Mouse (Mus musculus) thymus, adult 18-20 months (tissue): Measurements from ENCODE around the gene H2-T23.
"Not testable (repeated sequence)": the region's sequence is repeated elsewhere in the genome, so short reads cannot be mapped to it uniquely, and the experiment has no call there.

Experiments used
- DNase-seq, 2 experiments: peaks; one replicate each; pipeline ENCODE4 v3.0.0; 2022; ENCODE audit warnings: mixed read lengths in 2 of 2

The H2-T23 gene

DNA sequence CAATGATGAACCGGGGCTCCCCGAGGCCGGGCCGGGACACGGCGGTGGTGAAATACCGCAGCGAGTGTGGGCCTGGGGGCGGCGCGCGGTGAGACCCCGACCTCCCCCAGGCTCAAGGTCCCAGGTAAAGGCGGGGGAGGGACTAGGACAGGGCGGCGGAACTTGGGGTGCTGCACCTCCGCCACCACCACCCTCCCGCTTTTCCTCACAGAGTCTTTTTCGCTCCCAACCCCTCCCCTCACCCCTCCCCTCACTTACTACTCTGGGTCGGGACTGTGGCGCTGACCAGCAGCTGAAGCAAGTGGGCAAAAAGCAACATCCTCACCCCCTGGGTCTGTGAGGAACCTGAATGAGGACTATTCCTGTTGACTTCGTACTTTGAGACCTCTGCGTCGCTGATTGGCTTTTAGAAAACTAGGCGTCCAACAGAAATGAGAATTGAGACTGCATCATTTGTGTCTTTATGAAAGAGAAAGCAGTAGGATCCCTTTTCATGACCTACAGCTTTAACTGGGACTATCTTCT, at the start of gene H2-T23:
Gene H2-T23, minus strand, starts transcription at position 505 of the 525 bp plus-strand sequence.
- DNase-seq = peak; percentile 61 to 77

- not testable (repeated sequence) for DNase-seq
These were observed 49.2 kb upstream of the H2-T23 start for GRCm38 (mm10) chr17:36081901-36082300.

DNA sequence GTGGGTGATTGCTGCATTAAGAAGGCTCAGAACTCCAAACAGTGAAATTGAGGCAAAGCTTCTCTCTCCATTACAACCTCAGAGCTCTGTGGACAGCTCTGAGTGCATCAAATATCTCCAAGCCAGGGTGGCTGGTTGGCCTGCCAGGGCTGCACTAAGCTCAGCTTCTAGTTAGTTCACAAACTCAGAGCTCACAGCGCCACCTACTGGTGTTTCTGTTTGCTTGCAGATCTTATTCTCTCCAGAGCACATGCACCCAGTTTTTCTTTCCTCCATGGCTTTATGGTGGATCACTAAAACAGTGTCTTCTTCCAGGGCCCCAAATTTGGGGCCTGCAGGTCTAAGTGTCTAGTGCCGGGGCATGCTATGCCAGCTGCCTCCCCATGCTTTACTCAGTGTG, 28.2 kb upstream of the H2-T23 start:
- DNase-seq = peak; percentile 81 to 88

DNA sequence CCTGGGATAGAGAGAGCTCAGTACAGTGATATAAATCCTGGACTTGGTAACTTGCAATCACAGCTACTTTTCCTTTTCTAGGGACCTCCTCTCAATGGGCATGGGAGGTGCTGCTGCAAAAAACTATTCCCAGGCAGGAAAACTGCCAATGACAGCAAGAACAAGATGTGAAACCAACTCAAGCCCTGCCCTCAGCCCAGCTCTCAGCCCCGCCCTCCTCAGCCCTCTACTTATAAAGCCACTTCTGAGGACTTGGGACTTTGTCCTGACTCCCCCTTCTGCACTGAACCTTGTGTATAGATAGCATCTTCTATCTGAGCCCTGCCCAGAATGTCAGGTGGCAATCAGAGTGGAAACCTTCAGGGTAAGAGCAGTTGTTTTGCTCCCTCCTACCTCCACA, 25.7 kb upstream of the H2-T23 start, which contains the start of gene Gm11127:
Gene Gm11127, minus strand, starts transcription at position 10 of the 400 bp plus-strand sequence.
- DNase-seq = not testable (repeated sequence)

DNA sequence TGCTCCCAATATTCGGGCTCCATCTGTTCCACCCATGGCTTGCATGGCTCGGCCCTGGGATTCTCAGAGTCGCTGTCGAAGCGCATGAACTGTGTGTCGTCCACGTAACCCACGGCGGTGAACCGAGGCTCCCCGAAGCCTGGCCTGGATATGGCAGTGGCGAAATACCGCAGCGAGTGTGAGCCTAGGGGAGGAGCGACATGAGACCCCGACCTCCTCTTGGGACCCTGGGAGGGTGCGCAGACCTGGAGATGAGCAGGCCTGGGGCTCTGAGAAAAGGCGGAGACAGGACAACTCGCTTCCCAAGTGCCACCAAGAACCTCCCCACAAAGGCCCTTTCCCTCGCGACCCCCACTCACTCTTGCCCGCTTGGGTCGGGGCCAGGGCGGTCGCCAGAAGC, 25.3 kb upstream of the H2-T23 start:
- DNase-seq = not testable (repeated sequence)

DNA sequence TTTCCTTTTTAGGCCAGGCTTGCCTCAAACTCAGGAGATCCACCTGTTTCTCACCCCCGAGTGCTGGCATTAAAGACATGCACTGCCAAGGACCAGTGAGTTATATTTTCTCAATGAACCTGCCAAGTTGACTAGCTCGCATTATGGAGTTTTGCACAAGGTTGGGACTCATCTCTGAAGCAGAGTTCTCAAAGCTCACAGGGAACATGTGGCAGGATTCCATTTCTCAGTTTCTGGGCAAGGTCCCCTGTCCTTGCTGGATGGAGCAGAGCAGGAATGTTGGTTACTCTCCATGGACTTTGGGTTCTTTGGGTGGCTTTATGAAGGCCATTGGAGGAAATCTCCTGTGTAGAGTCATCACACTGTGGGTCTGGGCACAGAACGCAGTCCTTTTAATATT, 10.6 kb upstream of the H2-T23 start:
- DNase-seq = no peak

DNA sequence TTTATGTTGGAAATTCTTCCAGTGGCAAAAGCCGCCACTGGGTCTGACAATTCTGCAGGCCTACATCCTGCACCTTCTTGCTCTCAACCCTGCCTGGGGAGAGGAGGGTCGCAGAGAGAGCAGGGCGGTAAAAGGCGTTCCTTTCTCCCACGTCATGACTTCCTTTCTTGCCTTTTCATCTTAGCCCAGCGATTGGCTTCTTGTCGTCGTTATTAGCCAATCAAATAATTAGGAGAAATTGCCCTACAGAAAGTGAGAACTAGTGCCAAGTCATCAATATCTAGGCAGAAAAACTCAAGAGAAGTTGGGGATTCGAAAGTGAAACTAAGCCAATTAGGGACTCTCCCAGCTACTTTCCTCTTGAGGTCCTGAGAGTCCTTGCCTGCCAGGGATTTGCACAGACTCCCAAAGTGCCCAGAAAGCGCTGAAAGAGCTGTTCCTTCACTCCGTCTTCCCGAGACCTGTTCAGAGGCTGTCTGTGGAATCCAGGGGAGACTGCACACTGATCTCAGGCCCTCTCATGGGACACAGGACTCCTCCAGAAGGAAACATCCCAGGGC, 10.0 kb upstream of the H2-T23 start, which contains the start of the genes H2-T22 and Gm6034:
Gene H2-T22, minus strand, starts transcription at position 138 of the 560 bp plus-strand sequence.
Gene Gm6034, plus strand, starts transcription at position 352 of the 560 bp plus-strand sequence.
- DNase-seq = peak; percentile 74 to 87

DNA sequence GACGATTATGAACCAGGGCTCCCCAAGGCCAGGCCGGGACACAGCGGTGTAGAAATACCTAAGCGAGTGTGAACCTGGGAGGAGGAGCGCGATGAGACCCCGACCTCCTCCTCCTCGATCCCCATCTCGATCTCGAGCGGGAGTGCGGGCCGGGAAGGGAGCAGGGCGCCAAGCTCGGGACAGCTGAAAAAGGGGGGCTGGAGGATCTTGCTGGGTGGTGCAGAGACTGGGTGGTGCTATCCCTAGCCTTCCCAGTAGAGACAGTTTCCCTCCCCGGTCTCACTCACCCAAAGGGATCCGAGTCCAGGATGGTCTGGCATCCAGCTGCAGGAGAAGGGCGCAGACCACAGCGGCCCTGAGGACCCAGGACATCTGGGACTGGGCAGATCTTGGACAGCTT, 9.4 kb upstream of the H2-T23 start:
- DNase-seq = peak in 1 of 2 experiments; percentile 46

- not testable (repeated sequence) for DNase-seq
These were observed 7.9 kb upstream of the H2-T23 start for GRCm38 (mm10) chr17:36040604-36041003.

DNA sequence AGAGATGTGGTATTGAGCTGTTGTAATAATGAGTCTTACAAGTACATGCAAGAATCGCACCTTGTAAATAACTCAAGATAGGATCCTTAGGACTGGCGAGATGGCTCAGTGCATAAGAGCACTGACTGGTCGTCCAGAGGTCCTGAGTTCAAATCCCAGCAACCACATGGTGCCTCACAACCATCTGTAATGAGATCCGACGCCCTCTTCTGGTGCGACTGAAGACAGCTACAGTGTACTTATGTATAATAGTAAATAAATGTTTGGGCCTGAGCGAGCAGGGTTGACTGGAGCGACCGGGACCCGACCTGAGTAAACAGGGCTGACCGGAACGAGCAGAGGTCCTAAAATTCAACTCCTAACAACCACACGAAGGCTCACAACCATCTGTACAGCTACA, 3.5 kb upstream of the H2-T23 start:
- not testable (repeated sequence) for DNase-seq

DNA sequence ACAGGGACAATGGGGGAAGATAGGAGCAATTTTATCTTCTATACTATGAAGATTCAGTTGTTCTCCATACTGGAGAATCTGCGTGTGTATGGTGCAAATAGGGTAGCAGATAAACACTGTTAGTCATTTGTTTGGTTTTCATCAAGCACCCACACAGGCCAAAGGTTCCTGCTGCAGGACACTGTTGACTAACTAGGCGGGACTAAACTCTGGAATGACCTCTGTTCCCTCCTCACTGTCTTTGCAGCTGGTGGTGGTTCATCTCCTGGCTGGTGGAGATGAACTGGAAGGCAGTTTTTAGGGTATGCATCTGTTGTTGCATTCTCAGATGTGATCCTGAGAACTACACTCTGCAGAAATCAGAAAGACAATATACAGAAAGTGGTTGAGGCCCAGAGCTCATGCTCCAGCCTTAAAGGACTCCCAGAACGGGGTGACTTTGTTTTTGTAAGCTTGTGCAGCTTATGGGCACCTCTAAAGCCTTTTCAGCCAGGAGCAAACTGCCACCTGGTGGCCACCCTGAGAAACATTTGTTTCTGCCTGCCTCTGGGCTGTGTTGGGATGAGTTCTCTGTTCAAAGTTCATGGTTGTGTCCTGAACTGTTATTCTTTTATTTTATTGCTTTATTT, 2.5 kb upstream of the H2-T23 start:
- DNase-seq = peak; percentile 58 to 67

GRCm38 (mm10) chr17:36034524-36034923, 1.9 kb upstream of the H2-T23 start:
- not testable (repeated sequence) for DNase-seq

DNA sequence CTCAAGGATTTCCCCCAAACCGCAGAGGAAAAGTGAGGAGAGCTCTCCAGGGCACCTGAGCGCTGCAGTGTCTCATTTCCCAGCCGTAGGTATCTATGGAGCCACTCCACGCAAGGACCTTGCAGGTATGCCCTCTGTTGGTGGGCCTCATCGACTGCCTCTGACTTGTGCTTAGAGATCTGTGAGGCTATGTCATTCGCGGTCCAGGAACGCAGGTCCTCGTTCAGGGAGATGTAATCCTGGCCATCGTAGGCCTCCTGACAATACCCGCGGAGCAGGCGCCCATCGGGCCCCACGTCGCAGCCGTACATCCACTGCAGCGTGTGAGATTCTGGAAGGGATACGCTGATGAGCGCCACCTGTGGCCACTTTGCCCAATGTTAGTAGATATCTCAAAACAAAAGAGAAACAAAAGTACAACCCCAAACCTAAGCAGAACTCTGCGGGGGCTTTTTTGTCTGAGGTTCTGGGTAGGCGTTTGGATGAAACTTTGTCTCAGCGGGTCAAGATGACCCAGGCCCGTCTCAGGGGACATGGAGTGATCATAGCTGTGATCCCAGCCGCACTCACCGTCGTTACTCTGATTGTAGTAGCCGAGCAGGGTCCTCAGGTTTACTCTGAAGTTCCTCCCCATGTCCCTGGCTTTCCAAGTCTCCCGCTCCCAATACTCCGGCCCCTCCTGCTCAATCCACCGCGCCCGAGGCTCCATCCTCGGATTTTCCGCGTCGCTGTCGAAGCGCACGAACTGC, 898 bp downstream of the H2-T23 start:
- DNase-seq = peak; percentile 38 to 73

- not testable (repeated sequence) for DNase-seq
These were observed 1.7 kb downstream of the H2-T23 start for GRCm38 (mm10) chr17:36030703-36031582.

GRCm38 (mm10) chr17:36030046-36030702, 2.5 kb downstream of the H2-T23 start:
- not testable (repeated sequence) for DNase-seq

DNA sequence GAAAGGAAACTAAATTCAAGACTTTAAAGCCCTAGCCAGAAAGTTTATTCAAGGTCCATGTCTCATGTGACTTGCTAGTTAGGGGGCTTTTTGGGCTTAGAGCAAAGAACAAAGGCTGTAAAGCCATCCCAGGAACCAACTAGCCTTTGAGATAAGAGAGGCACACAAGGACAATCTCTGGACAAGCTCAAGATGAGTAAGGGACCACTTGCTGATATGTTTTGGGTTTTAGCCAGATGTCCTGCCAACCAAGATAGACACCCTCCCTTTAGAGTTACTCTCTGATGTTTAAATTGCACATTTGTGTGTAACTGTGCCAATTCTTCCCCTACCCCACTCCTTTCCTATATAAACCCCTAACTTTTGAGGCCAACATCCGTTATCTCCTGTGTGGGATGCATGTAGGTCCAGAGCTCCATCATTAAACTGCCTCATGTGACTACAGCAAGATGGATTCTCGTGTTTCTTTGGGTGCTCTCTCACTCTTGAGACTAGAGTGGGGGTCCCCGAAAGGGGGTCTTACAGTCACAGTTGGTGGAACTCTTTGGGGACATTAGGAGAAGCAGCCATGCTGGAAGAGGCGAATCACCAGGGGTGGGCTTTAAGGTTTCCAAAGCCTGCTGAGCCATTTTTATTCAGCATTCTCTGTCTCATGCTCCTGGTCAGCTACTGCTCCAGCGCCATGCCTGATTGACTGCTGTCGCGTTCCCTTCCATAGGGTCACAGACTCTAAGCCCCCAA, 3.6 kb downstream of the H2-T23 start:
- DNase-seq = no peak

- DNase-seq = no peak
These were observed 5.0 kb downstream of the H2-T23 start for GRCm38 (mm10) chr17:36027663-36028062.

- no peak for DNase-seq
These were observed 6.8 kb downstream of the H2-T23 start for GRCm38 (mm10) chr17:36025901-36026300.

DNA sequence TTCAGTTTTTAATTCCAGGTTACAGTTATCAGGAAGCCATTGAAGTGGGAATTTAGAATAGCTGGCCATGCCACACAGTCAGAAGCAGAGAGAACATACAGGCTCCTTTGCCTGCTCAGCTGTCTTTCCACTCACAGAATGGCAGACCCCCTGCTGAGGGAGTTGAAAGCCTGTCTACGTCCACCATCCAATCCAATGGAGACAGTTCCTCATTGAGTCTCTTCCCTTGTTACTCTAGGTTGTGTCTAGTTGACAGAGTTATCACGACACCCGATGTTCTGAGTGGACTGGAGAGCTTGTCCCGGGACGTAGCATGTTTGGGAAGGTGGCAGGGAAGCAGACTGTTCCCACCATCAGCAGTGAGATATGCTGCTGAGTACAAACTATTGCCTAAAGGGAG, 7.5 kb downstream of the H2-T23 start:
- no peak for DNase-seq

DNA sequence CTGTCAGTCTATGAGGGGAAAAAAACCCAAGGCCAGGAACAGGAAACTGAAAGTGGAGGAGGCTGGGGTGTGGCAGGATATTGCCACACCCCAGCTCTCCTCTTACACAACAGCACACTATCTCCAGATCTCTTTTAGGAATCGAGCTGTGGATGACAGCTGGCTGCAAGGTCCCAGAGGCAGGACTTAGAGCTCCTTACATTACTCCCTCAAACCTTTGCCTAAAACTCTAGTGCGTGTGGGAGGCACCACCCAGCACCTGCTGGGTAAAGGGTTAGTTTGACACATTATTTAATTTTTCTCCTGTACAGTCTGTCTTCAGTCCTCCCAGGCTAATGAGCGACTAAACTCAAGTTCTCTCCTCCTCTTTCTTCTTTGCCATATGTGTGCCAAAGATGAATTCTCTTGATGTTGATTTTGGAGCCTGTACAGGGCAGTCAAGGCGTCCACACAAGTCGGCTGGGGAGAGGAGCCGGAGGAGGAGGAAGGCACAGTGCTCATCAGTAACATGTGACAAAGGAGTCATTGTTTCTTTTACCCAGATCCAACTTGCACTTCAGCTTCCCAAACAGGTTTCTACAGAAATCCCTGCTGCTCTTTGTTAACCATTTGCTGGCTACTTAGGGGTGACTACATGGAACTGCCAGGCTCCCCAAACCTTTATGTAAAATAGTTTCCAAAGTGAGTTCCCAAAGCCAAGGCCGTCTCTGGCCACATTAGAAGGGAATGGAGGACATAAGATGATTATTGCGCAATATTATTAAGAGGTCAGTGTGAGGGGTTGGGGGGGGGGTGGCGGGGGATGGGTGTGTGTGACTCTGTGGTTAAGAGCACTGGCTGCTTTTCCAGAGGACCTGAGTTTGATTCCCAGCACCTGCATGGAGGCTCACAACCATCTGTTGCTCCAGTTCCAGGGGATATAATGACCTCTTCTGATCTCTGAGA, 8.7 kb downstream of the H2-T23 start:
- DNase-seq = no peak
